Mouse (Mus musculus): ENCODE results near the gene Cpsf3.

DNA sequence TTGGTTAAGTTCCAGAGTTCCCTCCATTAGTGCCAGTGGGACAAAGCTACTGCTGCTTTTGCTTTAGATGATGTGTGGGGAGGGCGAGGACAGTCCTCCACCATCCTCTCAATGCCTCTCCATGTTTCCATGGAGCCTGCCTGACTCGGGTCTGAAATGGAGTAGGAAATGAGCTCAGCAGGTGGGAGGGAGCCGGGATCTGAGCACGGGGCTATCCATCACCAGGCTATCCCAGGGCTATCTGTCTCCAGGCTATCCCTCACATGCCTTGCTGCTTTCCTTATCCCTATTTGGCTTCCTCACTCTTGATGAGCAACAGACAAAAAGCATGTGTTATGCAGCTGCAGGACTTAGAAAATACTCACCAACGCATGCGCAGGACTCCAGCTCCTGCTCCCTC is 46.5 kb downstream of the Cpsf3 start:
- no peak for TF ChIP-seq CTCF (IDR thresholded peaks at IDR 0.05; ENCODE audit: insufficient read depth, low read length)
- TF ChIP-seq POLR2A (IDR thresholded peaks at IDR 0.05; ENCODE audit: borderline replicate concordance, extremely low read depth, low read depth, low read length): no peak

All from lung, adult 2 months (tissue).